Mouse (Mus musculus): ENCODE measurements around the gene Ptpre.

Ptpre gene

GRCm38 (mm10) chr7:135726707-135727106 lies 189.4 kb downstream of the Ptpre start:
- TF ChIP-seq GATA4 (IDR thresholded peaks at IDR 0.05; ENCODE audit: insufficient replicate concordance, low read length), result no peak

GRCm38 (mm10) chr7:135728038-135728437 lies 190.8 kb downstream of the Ptpre start:
- no peak for TF ChIP-seq GATA4 (IDR thresholded peaks at IDR 0.05; ENCODE audit: insufficient replicate concordance, low read length)

- TF ChIP-seq GATA4 (IDR thresholded peaks at IDR 0.05; ENCODE audit: insufficient replicate concordance, low read length), result no peak
These were observed 197.1 kb downstream of the Ptpre start for GRCm38 (mm10) chr7:135734379-135734778.

- TF ChIP-seq GATA4 (IDR thresholded peaks at IDR 0.05; ENCODE audit: insufficient replicate concordance, low read length), result no peak
These were observed 197.8 kb downstream of the Ptpre start for GRCm38 (mm10) chr7:135734911-135735646.
